Mouse (Mus musculus): ENCODE measurements around the gene Grhl1.

DNA sequence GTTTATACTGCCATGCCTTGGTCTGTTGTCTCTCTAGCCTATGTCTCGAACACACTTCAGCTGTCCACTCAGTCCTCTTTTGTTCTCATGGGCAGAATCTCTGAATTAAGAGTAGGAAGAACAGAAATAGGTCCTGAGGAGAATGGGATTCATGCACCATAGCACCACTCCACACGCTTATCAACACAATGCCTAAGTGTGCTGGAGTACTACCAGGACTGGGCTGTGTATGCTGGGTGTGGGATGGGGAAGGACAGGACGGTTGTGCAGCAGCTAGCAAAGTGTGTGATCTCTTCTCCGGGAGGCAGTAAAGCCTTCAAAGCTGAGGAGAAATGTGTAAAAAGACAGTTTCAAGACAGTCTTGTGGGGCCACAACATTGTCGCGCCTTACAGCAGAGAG, 23.2 kb upstream of the Grhl1 start:
- TF ChIP-seq CTCF (IDR thresholded peaks at IDR 0.05; ENCODE audit: low read depth) (no peak), EP300 (IDR thresholded peaks at IDR 0.05; ENCODE audit: low read depth) (no peak)
